Mouse (Mus musculus): Measurements from ENCODE around the gene Ano4.

DNA sequence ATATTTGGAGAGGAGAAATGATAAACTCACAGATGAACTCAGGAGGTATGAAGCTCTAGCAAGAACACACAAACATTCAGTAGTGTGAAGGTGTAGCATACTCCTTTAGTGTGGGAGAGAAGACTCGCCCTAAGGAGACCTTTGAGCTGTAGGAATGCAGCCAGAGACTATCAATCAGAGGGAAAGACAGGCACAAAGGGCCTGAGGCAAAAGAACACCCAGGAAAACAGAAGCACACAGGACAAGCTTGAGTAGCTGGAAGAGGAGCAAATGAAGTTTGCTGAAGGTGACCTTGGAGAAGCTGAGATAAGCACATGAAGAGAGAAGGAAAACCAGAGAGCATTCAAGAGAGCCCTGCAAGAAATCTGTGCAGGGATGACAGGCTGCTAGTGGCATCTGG, 25.5 kb upstream of the Ano4 start:
- TF ChIP-seq CTCF (IDR thresholded peaks at IDR 0.05; ENCODE audit: control insufficient read depth, insufficient read depth, insufficient read length) = no peak
- no peak for TF ChIP-seq USF1 (IDR thresholded peaks at IDR 0.05; ENCODE audit: low read depth)
